Mouse (Mus musculus) embryonic facial prominence, embryonic 10.5 days (tissue): ENCODE measurements around the gene Slc22a23. TPM values are rescaled to one million over a fixed set of nuclear protein-coding genes. Genes with fewer than 3 reads are reported as not detected.

Experiments
- DNase-seq: peaks from one replicate; pipeline ENCODE4 v3.0.0-alpha.2; 2017; ENCODE audit warnings: low spot score
- H3K27ac ChIP-seq: fragments of 300-500 bp; sonication (generic); replicated peaks from 2 replicates; pipeline ENCODE4 v1.5.1; 2016; ENCODE audit warnings: mild to moderate bottlenecking
- H3K27me3 ChIP-seq: fragments of 300-500 bp; sonication (generic); replicated peaks from 2 replicates; pipeline ENCODE4 v1.6.1; 2016; ENCODE audit warnings: low read depth, mild to moderate bottlenecking; ENCODE audit not compliant: poor library complexity, severe bottlenecking
- H3K36me3 ChIP-seq: fragments of 300-500 bp; sonication (generic); replicated peaks from 2 replicates; pipeline ENCODE4 v1.6.1; 2016; ENCODE audit warnings: mild to moderate bottlenecking, moderate library complexity
- H3K4me1 ChIP-seq: fragments of 300-500 bp; sonication (generic); 2 replicates; pipeline ENCODE4 v1.6.1; 2016
- H3K4me3 ChIP-seq: fragments of 300-500 bp; sonication (generic); 2 replicates; pipeline ENCODE4 v1.5.1; 2016; ENCODE audit warnings: mild to moderate bottlenecking, moderate library complexity
- H3K9me3 ChIP-seq: fragments of 300-500 bp; sonication (generic); 2 replicates; pipeline ENCODE4 v1.6.1; 2016; ENCODE audit warnings: mild to moderate bottlenecking
- WGBS: fragments of 180-500 bp; shearing (Covaris S2); methylation state at CpG from one replicate; pipeline ENCODE4 v1.1.7; 2016; 5-methylcytosine and 5-hydroxymethylcytosine counted together
- polyA plus RNA-seq: library from polyadenylated mRNA; unstranded; fragments of >200 nt; fragmentation: Nextera tagmentation; extraction: Ambion mirVana; gene quantifications from 2 replicates; pipeline ENCODE4 v1.2.1, GENCODE M21; 2016

The Slc22a23 gene
- polyA plus RNA-seq, 1 experiment from 2014 or later: 2.9 TPM

DNA sequence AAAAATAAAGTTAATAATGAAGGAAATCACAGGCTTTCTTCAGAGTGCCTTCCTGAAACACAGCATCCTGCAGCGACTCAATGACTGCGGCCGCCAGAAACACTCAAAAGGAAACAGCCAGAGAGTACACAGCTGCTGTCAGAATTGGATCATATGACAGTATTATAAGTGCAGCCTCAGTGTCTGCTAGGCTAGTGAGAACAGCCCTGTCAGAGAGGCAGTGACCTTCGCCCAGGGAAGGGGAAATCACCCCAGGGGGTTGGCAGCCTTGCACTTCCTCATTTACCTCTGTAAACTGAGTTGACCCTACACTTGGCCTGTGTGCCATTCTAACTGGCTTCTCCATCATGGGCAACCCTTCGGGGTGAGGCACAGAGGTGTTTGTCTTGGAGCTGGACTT is 90.3 kb downstream of the Slc22a23 start:
- Histone ChIP-seq H3K27ac (no peak overlapping the region), H3K9me3 (no peaks in the 10 kb centered on the region), H3K4me1 (peaks cover 26% of the 10 kb centered on the region), H3K36me3 (no peaks in the 10 kb centered on the region), H3K27me3 (peaks cover 3% of the 10 kb centered on the region; the same call in 1 of the 2 replicates), H3K4me3 (no peak overlapping the region)
- DNase-seq: peak; percentile 18
- 49% methylated on average over 5 of the region's 5 CpGs for WGBS

DNA sequence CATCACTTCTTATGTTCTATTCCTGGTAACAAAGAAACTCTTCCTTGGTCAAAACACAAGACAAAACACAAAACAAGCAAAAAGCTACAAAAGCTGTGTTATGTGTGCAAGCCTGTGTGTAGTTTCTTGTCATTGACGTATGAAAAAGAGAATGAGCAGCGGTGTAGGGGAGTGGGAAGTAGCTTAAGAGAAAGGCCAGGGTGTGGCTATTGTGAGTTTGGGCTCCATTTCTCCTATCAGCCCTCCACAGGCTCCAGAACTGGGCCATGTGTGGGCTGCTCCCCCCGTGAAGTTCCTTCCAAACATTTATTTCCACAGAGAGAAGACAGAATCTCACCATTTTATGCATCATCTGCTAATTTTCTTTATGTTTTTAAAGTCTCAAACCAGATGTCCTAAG is 91.2 kb downstream of the Slc22a23 start:
- no peak for DNase-seq
- Histone ChIP-seq H3K4me3 (no peak overlapping the region), H3K27ac (no peak overlapping the region), H3K36me3 (no peaks in the 10 kb centered on the region), H3K9me3 (no peaks in the 10 kb centered on the region), H3K4me1 (peaks cover 36% of the 10 kb centered on the region), H3K27me3 (peaks cover 3% of the 10 kb centered on the region; the same call in 1 of the 2 replicates)
- 80% methylated on average over 3 of the region's 3 CpGs for WGBS

DNA sequence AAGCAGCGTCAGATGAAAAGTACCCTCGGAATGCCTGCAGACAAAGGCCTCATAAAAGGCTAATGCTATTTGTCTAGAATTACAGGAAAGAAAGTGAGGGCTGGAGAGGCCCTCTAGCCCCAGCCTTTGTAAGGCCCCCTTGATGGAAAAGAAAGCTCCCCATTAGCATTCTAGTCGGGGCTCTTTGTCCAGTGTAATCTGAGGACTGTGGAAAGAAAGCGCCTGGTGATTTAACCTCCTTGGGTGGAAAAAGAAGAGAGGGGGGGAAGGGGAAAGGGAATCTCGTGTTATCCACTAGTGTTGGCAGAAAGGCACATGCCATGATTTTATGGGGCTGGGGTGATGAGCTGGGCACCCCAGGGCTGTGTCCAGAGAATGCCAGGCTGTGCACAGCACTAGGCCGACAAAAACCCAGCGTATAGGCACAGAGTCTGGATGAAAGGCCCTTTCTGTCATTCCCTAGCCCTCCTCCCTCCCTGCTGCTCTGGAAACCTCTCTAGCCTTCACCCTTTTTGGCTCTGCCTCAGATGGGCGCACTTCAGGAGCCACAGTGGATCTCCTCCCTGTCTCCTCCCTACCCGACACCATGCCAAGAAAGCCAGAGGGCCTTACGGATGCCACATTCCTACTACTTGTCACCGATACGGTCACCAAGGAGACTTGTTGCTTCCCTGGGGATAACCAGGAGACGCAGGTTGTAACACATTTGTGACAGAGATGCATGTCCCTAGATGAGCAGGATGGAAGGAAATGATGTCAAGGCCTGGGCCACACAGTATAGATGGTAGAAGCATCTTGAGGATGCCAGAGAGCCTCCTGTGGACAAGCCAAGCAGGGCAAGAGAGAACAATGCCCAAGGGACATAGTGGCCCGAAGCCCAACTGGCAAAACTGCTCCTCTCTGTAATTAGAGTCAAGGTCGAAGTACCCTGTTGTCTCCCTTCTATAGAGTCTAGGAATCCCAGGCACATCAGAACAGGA is 95.8 kb downstream of the Slc22a23 start:
- H3K4me3 ChIP-seq: peak overlapping the region; percentile 38

GRCm38 (mm10) chr13:34248107-34248506 is 96.9 kb downstream of the Slc22a23 start:
- H3K4me3 ChIP-seq: no peak overlapping the region
- H3K9me3 ChIP-seq: no peaks in the 10 kb centered on the region
- H3K27ac ChIP-seq: peak overlapping the region; percentile 91
- H3K4me1 ChIP-seq: peaks cover 47% of the 10 kb centered on the region
- 14% methylated on average over 6 of the region's 6 CpGs for WGBS
- no peaks in the 10 kb centered on the region for H3K36me3 ChIP-seq
- no peak for DNase-seq
- H3K27me3 ChIP-seq: peaks cover 26% of the 10 kb centered on the region

More for the DNA sequence above, 95.8 kb downstream of the Slc22a23 start:
- DNase-seq: peak; percentile 65
- peak overlapping the region; percentile 91 for H3K27ac ChIP-seq
- H3K27me3 ChIP-seq: peaks cover 26% of the 10 kb centered on the region
- 28% methylated on average over 15 of the region's 15 CpGs for WGBS
- H3K36me3 ChIP-seq: no peaks in the 10 kb centered on the region
- peaks cover 50% of the 10 kb centered on the region for H3K4me1 ChIP-seq
- no peaks in the 10 kb centered on the region for H3K9me3 ChIP-seq

DNA sequence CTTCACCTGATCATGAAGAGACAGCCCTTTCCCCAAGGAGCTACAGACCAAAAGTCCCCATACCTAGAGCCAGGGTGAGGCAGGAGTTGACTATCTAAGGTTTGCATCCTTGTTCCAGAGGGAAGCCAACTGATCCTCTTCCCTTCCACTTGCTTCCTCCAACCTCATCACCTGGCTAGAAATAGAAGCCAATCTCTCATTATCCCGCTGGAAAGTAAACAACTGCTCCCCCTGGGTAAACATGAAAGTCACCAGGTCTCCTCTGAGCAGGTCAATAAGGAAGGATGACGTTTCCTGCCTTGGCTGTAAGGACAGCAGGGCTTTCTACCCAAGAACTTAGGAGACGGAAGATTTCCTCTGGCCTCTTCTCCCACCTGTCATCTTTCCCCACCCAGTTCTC is 98.2 kb downstream of the Slc22a23 start:
- no peak for DNase-seq
- Histone ChIP-seq H3K4me3 (no peak overlapping the region), H3K9me3 (no peaks in the 10 kb centered on the region), H3K4me1 (peaks cover 53% of the 10 kb centered on the region), H3K27ac (0 out of 2 replicates have a peak overlapping the region, but pooled peaks have one; percentile 24), H3K27me3 (peaks cover 23% of the 10 kb centered on the region), H3K36me3 (no peaks in the 10 kb centered on the region)
- WGBS: 62% methylated on average over 3 of the region's 3 CpGs

DNA sequence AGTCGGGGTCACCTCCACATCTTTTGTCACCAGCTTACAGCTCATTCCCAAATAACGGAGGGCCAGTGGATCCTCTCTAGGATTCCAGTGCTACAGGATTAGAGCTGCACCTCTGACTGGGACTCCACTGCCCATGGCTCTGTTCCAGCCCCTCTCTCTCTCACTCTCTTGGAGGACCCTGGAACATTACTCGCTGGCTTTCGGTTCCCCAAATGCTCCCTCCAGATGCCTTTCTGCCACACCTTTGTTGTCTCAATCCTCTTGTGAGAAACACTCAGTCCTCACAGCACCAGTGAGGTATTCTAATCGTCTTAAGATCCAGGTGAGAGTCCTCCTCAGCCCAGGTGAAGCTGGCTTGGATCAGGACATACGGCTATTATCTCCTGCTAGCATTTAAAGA is 99.8 kb downstream of the Slc22a23 start:
- Histone ChIP-seq H3K9me3 (no peaks in the 10 kb centered on the region), H3K27me3 (peaks cover 23% of the 10 kb centered on the region), H3K4me3 (no peak overlapping the region), H3K36me3 (no peaks in the 10 kb centered on the region), H3K4me1 (peaks cover 56% of the 10 kb centered on the region), H3K27ac (no peak overlapping the region)
- 70% methylated on average over 6 of the region's 6 CpGs for WGBS
- DNase-seq: no peak

GRCm38 (mm10) chr13:34244186-34244585 is 100.8 kb downstream of the Slc22a23 start:
- H3K9me3 ChIP-seq: no peaks in the 10 kb centered on the region
- DNase-seq: no peak
- no peak overlapping the region for H3K27ac ChIP-seq
- 44% methylated on average over 1 of the region's 1 CpGs for WGBS
- H3K27me3 ChIP-seq: peaks cover 23% of the 10 kb centered on the region
- H3K4me1 ChIP-seq: peaks cover 56% of the 10 kb centered on the region
- no peak overlapping the region for H3K4me3 ChIP-seq
- H3K36me3 ChIP-seq: no peaks in the 10 kb centered on the region

DNA sequence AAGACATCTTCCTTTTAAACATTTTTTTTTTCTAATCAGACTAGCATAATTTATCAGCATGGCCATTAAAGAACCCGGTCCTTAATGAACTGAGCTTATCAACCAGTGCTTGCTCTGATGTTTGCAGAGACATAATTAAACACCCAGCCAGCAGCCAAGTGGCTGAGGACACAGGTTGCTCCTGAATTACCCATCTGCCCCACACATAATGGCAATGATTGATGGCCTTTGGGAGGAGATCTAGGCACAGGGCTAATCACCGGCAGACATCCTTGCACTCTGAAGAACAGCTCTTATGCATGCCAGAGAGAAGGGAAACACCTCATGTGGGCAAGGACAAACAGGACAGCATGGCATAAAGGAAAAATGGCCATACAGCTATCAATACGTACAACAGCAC is 102.8 kb downstream of the Slc22a23 start:
- Histone ChIP-seq H3K4me1 (peaks cover 55% of the 10 kb centered on the region), H3K4me3 (no peak overlapping the region), H3K27me3 (peaks cover 23% of the 10 kb centered on the region), H3K27ac (no peak overlapping the region), H3K36me3 (no peaks in the 10 kb centered on the region), H3K9me3 (no peaks in the 10 kb centered on the region)
- no peak for DNase-seq
- 71% methylated on average over 3 of the region's 3 CpGs for WGBS

DNA sequence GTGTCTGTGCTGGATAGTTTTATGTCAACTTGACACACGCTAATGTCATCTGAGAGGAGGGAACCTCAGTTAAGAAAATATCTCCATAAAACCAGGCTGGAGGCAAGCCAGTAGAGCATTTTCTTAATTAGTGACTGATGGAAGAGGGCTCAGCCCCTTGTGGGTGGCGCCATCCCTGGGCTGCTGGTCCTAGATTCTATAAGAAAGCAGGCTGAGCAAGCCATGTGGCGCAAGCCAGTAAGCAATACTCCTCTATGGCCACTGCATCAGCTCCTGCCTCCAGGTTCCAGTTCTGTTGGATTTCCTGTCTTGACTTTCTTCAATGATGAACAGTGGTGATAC is 104.9 kb downstream of the Slc22a23 start:
- Histone ChIP-seq H3K36me3 (no peaks in the 10 kb centered on the region), H3K4me1 (peaks cover 51% of the 10 kb centered on the region), H3K9me3 (no peaks in the 10 kb centered on the region), H3K27ac (peak overlapping the region; percentile 1), H3K27me3 (peaks cover 3% of the 10 kb centered on the region), H3K4me3 (no peak overlapping the region)
- no peak for DNase-seq
- 52% methylated on average over 3 of the region's 3 CpGs for WGBS

DNA sequence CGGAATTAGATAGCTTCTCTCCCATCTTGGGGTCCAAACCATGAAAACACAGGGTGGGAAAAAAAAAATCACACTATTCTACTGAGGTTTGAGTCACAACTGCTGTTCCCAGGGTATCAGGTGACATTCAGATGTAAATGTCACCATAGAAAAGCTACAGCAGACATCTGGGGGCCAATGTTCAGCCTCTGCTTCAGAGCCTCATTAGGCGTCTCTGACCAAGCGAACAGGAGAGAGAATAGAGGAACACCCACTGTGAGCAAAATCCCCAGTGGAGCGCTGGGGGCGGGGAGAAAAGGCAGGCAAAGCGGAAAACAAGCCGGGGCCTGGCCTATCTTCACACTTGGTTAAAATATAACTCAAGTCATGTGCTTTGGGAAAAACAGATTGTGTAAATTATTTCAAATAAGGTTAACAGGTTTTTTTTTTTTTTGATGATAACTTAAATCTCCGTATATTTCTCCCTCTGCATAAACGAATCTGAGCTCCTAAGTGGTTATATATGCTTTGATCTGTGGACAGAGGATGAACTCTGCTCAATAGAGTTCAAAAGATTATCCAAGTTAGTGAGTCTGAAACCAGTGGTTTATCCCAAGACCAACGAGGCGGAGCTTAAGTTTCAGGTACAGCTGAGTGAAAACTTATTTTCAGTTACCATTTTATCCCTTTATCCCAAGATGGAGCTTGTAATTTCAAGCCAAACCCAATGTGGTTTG is 105.5 kb downstream of the Slc22a23 start:
- H3K27me3 ChIP-seq: no peaks in the 10 kb centered on the region; the same call in 1 of the 2 replicates
- no peaks in the 10 kb centered on the region for H3K36me3 ChIP-seq
- peak overlapping the region; percentile 78 for H3K27ac ChIP-seq
- H3K4me1 ChIP-seq: peaks cover 54% of the 10 kb centered on the region
- WGBS: 13% methylated on average over 11 of the region's 11 CpGs
- peak; percentile 55 for DNase-seq
- peak overlapping the region; percentile 12; the same call in 1 of the 2 replicates for H3K4me3 ChIP-seq
- H3K9me3 ChIP-seq: no peaks in the 10 kb centered on the region

DNA sequence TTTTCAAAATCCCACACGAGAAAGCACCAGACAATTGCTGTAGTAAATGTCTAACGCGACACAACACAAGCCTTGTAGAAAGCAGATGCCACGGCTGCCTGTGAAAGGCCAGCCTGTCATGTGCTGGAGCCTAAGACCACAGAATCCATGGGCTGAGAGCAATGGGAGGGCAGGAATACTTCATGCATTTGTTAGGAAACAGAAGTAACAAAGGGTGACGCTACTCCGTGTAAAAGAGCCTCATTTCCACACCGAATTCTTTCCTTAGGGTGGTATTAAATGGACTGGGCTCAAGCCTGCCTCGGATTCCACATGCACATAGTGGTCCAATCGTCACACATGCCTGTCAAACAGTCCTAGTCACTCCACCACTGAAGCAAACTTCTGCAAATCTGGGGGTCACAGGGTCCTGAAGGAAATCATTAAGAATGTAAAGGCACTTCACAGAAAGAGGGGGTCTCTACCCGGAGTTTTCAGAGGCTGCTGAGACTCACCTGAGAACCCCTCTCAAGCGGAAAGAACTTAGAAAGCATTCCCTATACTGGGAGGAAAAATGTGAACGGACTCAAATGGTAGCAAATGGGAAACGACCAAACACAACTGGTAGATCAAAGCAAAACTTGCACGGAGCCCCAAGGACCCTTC is 106.2 kb downstream of the Slc22a23 start:
- Histone ChIP-seq H3K4me3 (peak overlapping the region; percentile 12; the same call in 1 of the 2 replicates), H3K27me3 (no peaks in the 10 kb centered on the region; the same call in 1 of the 2 replicates), H3K36me3 (no peaks in the 10 kb centered on the region), H3K4me1 (peaks cover 56% of the 10 kb centered on the region), H3K27ac (peak overlapping the region; percentile 78), H3K9me3 (no peaks in the 10 kb centered on the region)
- WGBS: 12% methylated on average over 14 of the region's 14 CpGs
- peak; percentile 16 for DNase-seq

- Histone ChIP-seq H3K27me3 (no peaks in the 10 kb centered on the region; the same call in 1 of the 2 replicates), H3K27ac (no peak overlapping the region), H3K4me3 (no peak overlapping the region), H3K36me3 (no peaks in the 10 kb centered on the region), H3K9me3 (no peaks in the 10 kb centered on the region), H3K4me1 (peaks cover 47% of the 10 kb centered on the region)
- no peak for DNase-seq
- 93% methylated on average over 6 of the region's 6 CpGs for WGBS
These were observed 109.9 kb downstream of the Slc22a23 start for GRCm38 (mm10) chr13:34235056-34235455.
